Mouse (Mus musculus) lung, postnatal 0 days (tissue): ENCODE measurements around the gene 1810046K07Rik.

Source experiments
- CTCF ChIP-seq: IDR thresholded peaks from 2 replicates; pipeline ENCODE4 v1.5.1; 2016; ENCODE audit warnings: antibody characterized with exemption, mild to moderate bottlenecking
- EP300 ChIP-seq: IDR thresholded peaks from 2 replicates; pipeline ENCODE4 v1.6.1; 2016; ENCODE audit warnings: antibody characterized with exemption, mild to moderate bottlenecking, control low read depth

GRCm38 (mm10) chr9:51277834-51278498 lies 50.8 kb downstream of the 1810046K07Rik start:
- TF ChIP-seq EP300 (no peak), CTCF (no peak)
